Mouse (Mus musculus): ENCODE data around the gene Tmem91. TPM values are rescaled to one million over a fixed set of nuclear protein-coding genes. Genes with fewer than 3 reads are reported as not detected.

Gene Tmem91
- polyA plus RNA-seq, 1 experiment from 2014 or later: 2.7 TPM

DNA sequence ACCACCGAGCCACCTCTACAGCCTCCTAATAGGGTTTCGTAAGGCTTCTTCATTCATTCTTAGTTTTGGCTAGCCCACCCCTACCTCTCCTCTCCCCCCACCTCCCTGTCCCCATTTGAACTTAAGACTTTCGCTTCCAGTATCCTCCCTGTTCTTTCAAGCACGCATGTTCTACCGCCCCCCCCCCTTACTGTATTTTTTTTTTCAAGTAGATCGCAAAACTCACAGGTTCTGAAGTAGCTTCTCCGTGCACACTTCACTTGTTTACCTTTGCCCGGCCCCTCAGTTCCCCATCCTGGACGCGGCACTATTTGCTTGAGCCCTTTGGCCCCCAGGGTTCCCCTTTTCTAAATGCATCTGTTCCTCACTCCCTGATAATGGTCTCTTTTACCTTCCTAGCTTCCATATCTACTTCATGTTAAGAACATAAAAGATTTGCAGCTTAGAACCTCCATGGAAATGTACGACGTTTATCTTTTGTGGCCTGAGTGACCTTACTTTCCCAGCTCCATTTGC lies 22.7 kb downstream of the Tmem91 start:
- H3K9me3 ChIP-seq (replicated peaks): no peaks in the 10 kb centered on the region
- DNase-seq (ENCODE audit: low spot score): no peak
- WGBS: 94% methylated on average over 12 of the region's 12 CpGs
- no peaks in the 10 kb centered on the region for H3K27me3 ChIP-seq (ENCODE audit: low read depth, poor library complexity, severe bottlenecking)
- H3K4me3 ChIP-seq: no peak overlapping the region
- no peaks in the 10 kb centered on the region for H3K36me3 ChIP-seq
- no peak overlapping the region for H3K27ac ChIP-seq (replicated peaks)
- peaks cover 13% of the 10 kb centered on the region for H3K4me1 ChIP-seq

DNA sequence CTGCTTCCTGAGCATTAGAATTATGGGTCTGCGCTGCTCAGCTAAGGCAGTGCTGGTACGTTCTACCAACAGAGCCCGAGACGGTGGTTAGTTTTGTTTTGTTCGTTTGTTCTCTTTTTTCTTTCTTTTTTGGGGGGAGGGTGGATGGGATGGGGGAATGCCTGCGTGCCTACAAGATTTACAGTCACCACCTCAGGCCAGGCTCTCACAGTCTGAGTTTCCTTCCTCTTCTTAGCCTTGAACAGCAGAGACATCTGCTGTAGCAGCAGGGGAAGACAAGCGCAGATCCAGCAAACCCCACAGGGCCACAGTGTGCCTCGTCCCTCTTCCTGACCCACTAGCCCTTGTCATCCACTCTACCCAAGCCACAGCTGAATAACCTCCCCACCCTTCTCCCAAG lies 23.7 kb downstream of the Tmem91 start:
- WGBS: 94% methylated on average over 8 of the region's 8 CpGs
- Histone ChIP-seq H3K36me3 (no peaks in the 10 kb centered on the region), H3K27ac (replicated peaks) (no peak overlapping the region), H3K9me3 (replicated peaks) (no peaks in the 10 kb centered on the region), H3K4me3 (no peak overlapping the region), H3K27me3 (ENCODE audit: low read depth, poor library complexity, severe bottlenecking) (no peaks in the 10 kb centered on the region), H3K4me1 (peaks cover 8% of the 10 kb centered on the region)
- DNase-seq (ENCODE audit: low spot score): no peak

DNA sequence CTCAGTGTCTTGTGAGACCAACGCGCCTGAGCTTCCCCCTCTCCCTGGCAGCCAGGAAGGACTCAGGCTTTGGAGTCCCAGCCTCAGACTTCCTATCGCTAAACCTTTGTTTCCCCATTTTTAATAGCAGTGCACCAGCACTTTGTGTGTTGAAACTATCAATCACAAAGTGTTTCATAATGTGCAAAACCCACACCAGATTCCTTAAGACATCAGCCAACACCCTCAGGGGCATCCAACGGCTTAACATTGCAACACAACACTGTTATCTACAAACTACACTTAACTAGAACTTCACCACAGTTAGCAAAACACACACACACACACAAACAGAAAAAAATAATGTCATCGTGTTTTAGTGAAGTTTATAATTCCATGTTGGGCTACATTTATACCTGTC lies 25.1 kb downstream of the Tmem91 start:
- Histone ChIP-seq H3K4me1 (peaks cover 8% of the 10 kb centered on the region), H3K4me3 (no peak overlapping the region), H3K9me3 (replicated peaks) (no peaks in the 10 kb centered on the region), H3K27me3 (ENCODE audit: low read depth, poor library complexity, severe bottlenecking) (no peaks in the 10 kb centered on the region), H3K36me3 (no peaks in the 10 kb centered on the region), H3K27ac (replicated peaks) (no peak overlapping the region)
- DNase-seq (ENCODE audit: low spot score): no peak
- WGBS: 85% methylated on average over 5 of the region's 5 CpGs

DNA sequence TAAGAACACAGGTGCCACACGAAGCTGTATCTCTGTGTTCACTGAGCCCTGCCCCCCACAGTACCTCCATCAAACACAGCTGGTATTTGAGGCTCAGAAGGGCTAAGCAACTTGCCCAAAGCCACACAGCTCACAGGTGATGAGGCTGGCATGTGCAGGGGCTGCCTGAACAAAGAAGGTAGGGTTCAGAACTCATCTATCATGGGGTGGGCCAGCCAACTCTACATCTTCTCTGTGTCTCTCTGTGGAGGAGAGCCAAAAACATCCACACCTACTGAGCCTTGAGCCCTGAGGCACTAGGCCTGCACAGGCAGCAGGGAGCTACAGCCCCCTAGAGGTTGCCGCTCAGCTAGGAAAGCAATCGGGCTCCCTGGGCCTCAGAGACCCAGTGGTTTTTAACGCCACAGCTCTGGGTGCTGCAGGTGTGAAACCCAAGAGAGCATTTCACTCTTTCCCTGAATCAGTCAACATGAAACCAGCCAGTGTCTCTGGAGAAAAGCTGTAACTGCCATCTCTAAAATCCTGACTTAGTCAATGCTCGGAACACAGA lies 27.3 kb downstream of the Tmem91 start:
- WGBS: 60% methylated on average over 5 of the region's 5 CpGs
- no peaks in the 10 kb centered on the region for H3K27me3 ChIP-seq (ENCODE audit: low read depth, poor library complexity, severe bottlenecking)
- H3K4me3 ChIP-seq: no peak overlapping the region
- DNase-seq (ENCODE audit: low spot score): no peak
- no peaks in the 10 kb centered on the region for H3K9me3 ChIP-seq (replicated peaks)
- H3K36me3 ChIP-seq: no peaks in the 10 kb centered on the region
- H3K4me1 ChIP-seq: peaks cover 8% of the 10 kb centered on the region
- no peak overlapping the region for H3K27ac ChIP-seq (replicated peaks)

DNA sequence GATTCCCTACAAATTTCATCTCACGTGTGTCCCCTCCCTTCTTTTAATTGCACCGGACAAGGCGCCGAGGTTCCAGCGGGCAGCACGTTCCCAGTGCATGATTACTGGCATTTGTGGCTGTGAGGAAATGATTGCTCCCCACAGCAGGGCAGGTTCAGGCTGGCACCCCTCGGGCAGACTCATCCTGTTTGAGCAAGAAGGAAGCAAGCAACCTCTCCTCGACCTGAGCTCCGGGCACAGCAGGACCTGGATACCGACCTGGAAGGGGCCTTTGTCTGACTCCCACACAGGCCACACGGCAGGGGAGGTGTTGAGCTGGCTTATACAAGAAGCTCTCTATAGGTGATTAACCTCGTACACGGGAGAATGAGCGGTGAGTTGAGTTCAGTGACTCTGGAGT lies 29.9 kb downstream of the Tmem91 start:
- H3K4me1 ChIP-seq: peaks cover 8% of the 10 kb centered on the region
- no peak overlapping the region for H3K27ac ChIP-seq (replicated peaks)
- no peak for DNase-seq (ENCODE audit: low spot score)
- H3K9me3 ChIP-seq (replicated peaks): no peaks in the 10 kb centered on the region
- H3K27me3 ChIP-seq (ENCODE audit: low read depth, poor library complexity, severe bottlenecking): no peaks in the 10 kb centered on the region
- H3K4me3 ChIP-seq: no peak overlapping the region
- H3K36me3 ChIP-seq: peaks cover 5% of the 10 kb centered on the region
- 45% methylated on average over 14 of the region's 14 CpGs for WGBS

DNA sequence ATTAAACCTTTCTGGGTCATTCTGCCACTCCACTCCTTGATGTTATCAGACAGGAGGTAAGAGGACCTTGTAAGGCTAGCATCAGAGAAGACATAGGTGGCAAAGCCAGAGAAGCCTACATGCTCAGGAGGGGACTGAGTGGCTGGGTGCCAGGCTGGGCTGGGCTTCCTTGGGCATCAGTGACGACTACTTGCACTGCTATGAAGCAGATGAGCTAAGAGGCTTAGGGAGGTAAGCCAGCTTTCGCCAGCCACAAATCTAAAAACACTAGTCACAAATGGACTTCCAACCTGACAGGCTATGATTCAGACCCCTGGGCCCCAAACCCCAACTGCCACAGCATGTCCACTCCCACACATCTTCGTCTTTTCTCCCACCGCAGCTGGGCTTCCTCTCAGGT lies 30.3 kb downstream of the Tmem91 start:
- no peak overlapping the region for H3K4me3 ChIP-seq
- peaks cover 5% of the 10 kb centered on the region for H3K36me3 ChIP-seq
- no peak overlapping the region for H3K27ac ChIP-seq (replicated peaks)
- H3K9me3 ChIP-seq (replicated peaks): no peaks in the 10 kb centered on the region
- H3K4me1 ChIP-seq: peaks cover 8% of the 10 kb centered on the region
- no peak for DNase-seq (ENCODE audit: low spot score)
- 81% methylated on average over 4 of the region's 4 CpGs for WGBS
- H3K27me3 ChIP-seq (ENCODE audit: low read depth, poor library complexity, severe bottlenecking): no peaks in the 10 kb centered on the region

DNA sequence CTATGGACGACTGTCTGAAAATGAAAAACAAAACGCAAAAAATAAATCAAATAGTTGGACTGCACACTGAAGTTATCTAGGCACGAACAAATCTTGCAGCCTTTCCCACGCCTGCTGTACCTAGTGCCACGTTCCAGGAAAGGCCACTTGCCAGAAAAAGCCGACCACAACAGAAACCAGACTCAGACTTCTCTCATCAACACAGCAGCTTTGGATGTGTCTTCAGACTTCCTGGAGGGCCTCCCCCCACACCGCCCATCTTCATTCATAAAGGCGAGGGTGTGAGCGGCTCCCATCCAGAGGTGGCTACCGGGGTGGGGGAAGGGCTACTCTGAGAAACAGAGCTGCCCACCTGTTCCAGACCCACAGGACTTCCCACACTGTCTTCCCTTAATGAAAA lies 30.8 kb downstream of the Tmem91 start:
- Histone ChIP-seq H3K27ac (replicated peaks) (no peak overlapping the region), H3K4me1 (peaks cover 4% of the 10 kb centered on the region), H3K9me3 (replicated peaks) (no peaks in the 10 kb centered on the region), H3K27me3 (ENCODE audit: low read depth, poor library complexity, severe bottlenecking) (no peaks in the 10 kb centered on the region), H3K4me3 (no peak overlapping the region), H3K36me3 (peaks cover 5% of the 10 kb centered on the region)
- no peak for DNase-seq (ENCODE audit: low spot score)
- WGBS: 86% methylated on average over 10 of the region's 10 CpGs

DNA sequence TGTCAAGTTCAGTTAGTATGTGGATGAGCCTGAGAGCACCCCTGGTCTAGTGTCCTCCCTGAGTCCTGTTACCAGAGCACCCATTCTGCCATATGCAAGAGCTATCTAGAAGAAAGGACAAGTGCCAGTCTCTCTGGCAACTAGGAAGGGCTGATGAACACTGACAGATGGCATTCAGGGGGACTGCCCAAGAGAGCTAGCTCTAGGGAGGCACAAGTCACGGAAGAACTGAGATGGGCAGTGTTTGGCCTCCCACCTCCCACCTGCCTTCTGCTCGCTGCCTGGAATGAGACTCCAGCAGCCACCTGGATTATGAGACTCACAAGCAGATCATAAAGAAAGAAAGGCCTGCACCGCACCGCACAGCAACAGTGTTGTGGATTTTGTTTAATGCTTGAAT lies 35.2 kb downstream of the Tmem91 start:
- H3K27me3 ChIP-seq (ENCODE audit: low read depth, poor library complexity, severe bottlenecking): no peaks in the 10 kb centered on the region
- H3K4me3 ChIP-seq: no peak overlapping the region
- no peak for DNase-seq (ENCODE audit: low spot score)
- 93% methylated on average over 4 of the region's 4 CpGs for WGBS
- H3K9me3 ChIP-seq (replicated peaks): no peaks in the 10 kb centered on the region
- H3K27ac ChIP-seq (replicated peaks): no peak overlapping the region
- H3K36me3 ChIP-seq: peaks cover 32% of the 10 kb centered on the region
- no peaks in the 10 kb centered on the region for H3K4me1 ChIP-seq

DNA sequence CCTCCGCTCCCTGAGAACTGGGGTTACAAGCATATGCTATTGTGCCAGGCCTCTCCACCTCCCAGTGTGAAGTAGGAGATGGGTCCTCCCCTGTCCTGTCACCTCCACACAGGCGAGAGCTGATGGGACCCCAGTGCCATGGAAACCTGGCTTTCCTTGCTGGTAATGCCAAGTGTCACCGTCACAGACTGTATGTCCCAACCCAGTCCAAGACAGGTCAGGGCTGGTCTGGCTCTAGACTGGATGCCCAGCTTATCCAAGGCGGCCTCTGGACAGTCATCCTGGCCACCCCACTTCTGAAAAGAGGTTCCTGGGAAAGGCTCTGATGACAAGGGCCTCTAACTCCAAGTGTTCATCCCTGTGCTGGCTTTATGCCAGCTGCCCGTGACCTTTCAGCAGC lies 37.9 kb downstream of the Tmem91 start:
- peaks cover 40% of the 10 kb centered on the region for H3K36me3 ChIP-seq

DNA sequence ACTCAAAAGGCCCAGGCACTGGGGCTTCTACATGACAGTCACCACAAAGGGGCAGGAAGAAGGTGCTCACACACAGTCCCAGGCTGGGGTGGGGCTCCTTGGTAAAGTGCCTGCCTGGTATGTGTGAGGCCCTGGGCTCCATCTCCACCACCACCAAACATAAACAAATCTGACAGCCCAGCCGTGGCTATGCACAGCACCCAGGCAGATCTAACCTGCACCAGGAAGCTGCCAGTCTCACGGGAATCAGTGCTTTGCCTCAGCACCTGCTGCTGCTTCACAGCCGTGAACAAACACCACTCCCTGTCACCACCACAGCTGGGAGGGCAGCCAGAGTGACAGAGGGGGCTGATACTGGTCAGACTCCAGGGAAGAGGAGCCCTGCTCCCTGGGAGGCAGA lies 38.6 kb downstream of the Tmem91 start:
- peaks cover 46% of the 10 kb centered on the region for H3K36me3 ChIP-seq
- no peak overlapping the region for H3K27ac ChIP-seq (replicated peaks)
- H3K9me3 ChIP-seq (replicated peaks): no peaks in the 10 kb centered on the region
- WGBS: 67% methylated on average over 3 of the region's 3 CpGs
- no peak overlapping the region for H3K4me3 ChIP-seq
- no peaks in the 10 kb centered on the region for H3K27me3 ChIP-seq (ENCODE audit: low read depth, poor library complexity, severe bottlenecking)
- DNase-seq (ENCODE audit: low spot score): no peak
- H3K4me1 ChIP-seq: no peaks in the 10 kb centered on the region

More for the DNA sequence above, 37.9 kb downstream of the Tmem91 start:
- WGBS: 93% methylated on average over 5 of the region's 5 CpGs
- Histone ChIP-seq H3K4me3 (no peak overlapping the region), H3K4me1 (no peaks in the 10 kb centered on the region), H3K9me3 (replicated peaks) (no peaks in the 10 kb centered on the region), H3K27me3 (ENCODE audit: low read depth, poor library complexity, severe bottlenecking) (no peaks in the 10 kb centered on the region), H3K27ac (replicated peaks) (no peak overlapping the region)
- no peak for DNase-seq (ENCODE audit: low spot score)

DNA sequence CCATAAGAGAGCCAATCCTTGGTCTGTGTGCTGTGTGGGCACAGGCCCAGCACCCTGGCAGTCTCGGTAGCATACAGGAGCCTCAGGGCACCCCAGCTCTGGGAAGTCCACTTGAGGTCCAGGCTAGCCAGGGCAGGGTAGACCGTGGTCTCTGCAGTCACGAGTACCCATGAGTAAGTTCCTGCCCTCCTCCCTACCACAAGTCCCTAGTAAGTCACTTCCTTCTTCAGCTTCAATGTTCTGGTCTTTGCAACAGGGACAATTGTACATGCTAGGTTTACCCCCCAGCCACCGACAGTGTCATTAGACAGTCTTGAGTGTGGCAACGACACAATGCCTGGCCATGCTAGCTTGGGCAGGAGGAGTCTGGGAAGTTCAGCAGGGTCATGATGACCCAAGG lies 42.3 kb downstream of the Tmem91 start:
- no peak overlapping the region for H3K4me3 ChIP-seq
- no peaks in the 10 kb centered on the region for H3K9me3 ChIP-seq (replicated peaks)
- peaks cover 16% of the 10 kb centered on the region for H3K27me3 ChIP-seq (ENCODE audit: low read depth, poor library complexity, severe bottlenecking)
- H3K4me1 ChIP-seq: peaks cover 5% of the 10 kb centered on the region
- H3K36me3 ChIP-seq: peaks cover 57% of the 10 kb centered on the region
- no peak for DNase-seq (ENCODE audit: low spot score)
- no peak overlapping the region for H3K27ac ChIP-seq (replicated peaks)
- WGBS: 95% methylated on average over 5 of the region's 5 CpGs

DNA sequence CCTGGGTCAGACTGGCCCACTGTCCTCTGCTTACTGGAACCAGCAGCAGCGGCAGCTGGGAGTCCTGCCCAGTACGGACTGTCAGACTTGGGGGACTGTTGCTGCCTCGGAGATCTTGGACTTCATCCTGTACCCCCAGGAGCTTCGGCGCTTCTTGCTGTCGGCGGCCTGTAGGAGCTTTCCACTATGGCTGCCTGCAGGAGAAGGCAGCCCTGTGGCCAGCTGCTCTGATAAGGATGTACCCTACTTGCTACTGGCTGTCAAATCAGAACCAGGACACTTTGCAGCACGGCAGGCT lies 46.7 kb downstream of the Tmem91 start:
- no peak overlapping the region for H3K27ac ChIP-seq (replicated peaks)
- no peaks in the 10 kb centered on the region for H3K9me3 ChIP-seq (replicated peaks)
- H3K4me1 ChIP-seq: peaks cover 16% of the 10 kb centered on the region
- H3K36me3 ChIP-seq: peaks cover 54% of the 10 kb centered on the region
- H3K27me3 ChIP-seq (ENCODE audit: low read depth, poor library complexity, severe bottlenecking): peaks cover 28% of the 10 kb centered on the region
- WGBS: 70% methylated on average over 8 of the region's 8 CpGs
- no peak overlapping the region for H3K4me3 ChIP-seq
- DNase-seq (ENCODE audit: low spot score): no peak

DNA sequence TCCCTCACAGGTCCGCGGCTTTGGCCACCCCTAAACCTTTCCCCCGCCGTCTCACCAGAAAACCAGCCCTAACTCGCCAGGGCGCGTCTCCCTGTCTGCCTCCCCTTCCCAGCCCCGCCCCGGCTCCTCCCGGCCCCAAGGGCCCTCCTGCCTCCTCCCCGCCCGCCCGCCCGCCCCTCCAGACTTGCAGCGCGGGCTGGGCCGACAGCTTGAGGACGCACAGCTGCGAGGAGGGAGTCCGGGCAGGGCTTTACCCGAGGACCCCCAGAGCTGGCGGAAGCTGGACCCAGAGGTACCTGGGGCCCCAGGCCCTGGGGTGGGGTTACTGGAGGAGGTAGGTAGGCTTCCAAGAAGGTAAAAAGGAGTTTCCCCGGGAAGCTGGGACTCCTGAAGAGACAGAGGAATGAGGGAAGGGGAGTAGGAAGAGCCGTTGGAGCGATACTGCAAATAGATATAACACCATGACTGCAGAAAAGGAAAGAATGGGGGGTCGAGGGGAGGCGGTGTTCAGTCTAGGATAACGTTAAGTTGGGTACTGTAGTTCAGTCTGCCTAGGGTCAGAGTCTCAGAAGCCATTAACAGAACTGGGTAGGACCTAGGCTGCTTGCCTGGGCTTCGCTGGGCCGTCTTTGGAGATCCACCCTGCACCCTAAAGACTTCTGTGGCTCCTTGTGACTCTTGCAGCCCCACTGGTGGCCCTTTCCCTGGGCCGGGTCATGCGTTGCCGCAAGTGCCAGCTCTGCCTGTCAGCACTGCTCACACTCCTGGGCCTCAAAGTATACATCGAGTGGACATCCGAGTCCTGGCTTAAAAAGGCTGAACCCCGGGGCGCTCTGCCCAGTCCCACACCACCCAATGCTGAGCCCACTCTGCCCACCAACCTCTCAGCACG lies 47.3 kb downstream of the Tmem91 start:
- H3K4me3 ChIP-seq: peak overlapping the region; percentile 49
- H3K4me1 ChIP-seq: peaks cover 16% of the 10 kb centered on the region
- DNase-seq (ENCODE audit: low spot score): peak; percentile 59
- H3K36me3 ChIP-seq: peaks cover 48% of the 10 kb centered on the region
- peaks cover 28% of the 10 kb centered on the region for H3K27me3 ChIP-seq (ENCODE audit: low read depth, poor library complexity, severe bottlenecking)
- WGBS: 21% methylated on average over 34 of the region's 38 CpGs
- no peaks in the 10 kb centered on the region for H3K9me3 ChIP-seq (replicated peaks)
- H3K27ac ChIP-seq (replicated peaks): peak overlapping the region; percentile 39; the same call in 1 of the 2 replicates
